Mouse (Mus musculus) cerebellum, postnatal 36 days (tissue): ENCODE results near the gene Slc30a7.
"Not testable (repeated sequence)": the region's sequence is repeated elsewhere in the genome, so short reads cannot be mapped to it uniquely, and the experiment has no call there.

ENCODE experiments used
- DNase-seq, 2 experiments: peaks; one replicate each; pipeline ENCODE4 v3.0.0; 2021 to 2022; ENCODE audit warnings: mixed read lengths in 2 of 2

Slc30a7 gene

GRCm38 (mm10) chr3:115944376-115944775 lies 62.8 kb downstream of the Slc30a7 start:
- no peak for DNase-seq

GRCm38 (mm10) chr3:115941464-115941863 lies 65.7 kb downstream of the Slc30a7 start:
- DNase-seq = no peak

GRCm38 (mm10) chr3:115940510-115940909 lies 66.7 kb downstream of the Slc30a7 start:
- DNase-seq = no peak

GRCm38 (mm10) chr3:115937807-115938206 lies 69.4 kb downstream of the Slc30a7 start:
- no peak for DNase-seq

GRCm38 (mm10) chr3:115936734-115937599 lies 70.2 kb downstream of the Slc30a7 start:
- peak; percentile 32 to 43 for DNase-seq

GRCm38 (mm10) chr3:115933293-115934186 lies 73.7 kb downstream of the Slc30a7 start:
- no peak for DNase-seq

- DNase-seq = no peak
These were observed 75.5 kb downstream of the Slc30a7 start for GRCm38 (mm10) chr3:115931701-115932100.

GRCm38 (mm10) chr3:115926531-115926930 lies 80.7 kb downstream of the Slc30a7 start:
- no peak for DNase-seq

- DNase-seq = no peak
These were observed 82.6 kb downstream of the Slc30a7 start for GRCm38 (mm10) chr3:115924401-115925190.

- DNase-seq = not testable (repeated sequence)
These were observed 99.8 kb downstream of the Slc30a7 start for GRCm38 (mm10) chr3:115907406-115907805.

- DNase-seq = no peak
These were observed 101.6 kb downstream of the Slc30a7 start for GRCm38 (mm10) chr3:115905567-115905966.

GRCm38 (mm10) chr3:115905067-115905466 lies 102.1 kb downstream of the Slc30a7 start:
- DNase-seq = no peak

GRCm38 (mm10) chr3:115902301-115902956 lies 104.8 kb downstream of the Slc30a7 start:
- DNase-seq = no peak

GRCm38 (mm10) chr3:115898354-115898948 lies 108.8 kb downstream of the Slc30a7 start:
- DNase-seq = no peak

GRCm38 (mm10) chr3:115893166-115893565 lies 114.0 kb downstream of the Slc30a7 start:
- no peak for DNase-seq

GRCm38 (mm10) chr3:115892341-115892740 lies 114.9 kb downstream of the Slc30a7 start:
- no peak for DNase-seq
